Mouse (Mus musculus) lung, postnatal 25 days (tissue): ENCODE measurements at regions not wholly inside any gene's neighbourhood (a gene's known extent, or its start where the extent isn't known, plus 50 kb on each side); places are given as distances from the start of the nearest gene placed in this dataset.

Experiments
- DNase-seq: peaks from one replicate; pipeline ENCODE4 v3.0.0; 2022; ENCODE audit warnings: low spot score

DNA sequence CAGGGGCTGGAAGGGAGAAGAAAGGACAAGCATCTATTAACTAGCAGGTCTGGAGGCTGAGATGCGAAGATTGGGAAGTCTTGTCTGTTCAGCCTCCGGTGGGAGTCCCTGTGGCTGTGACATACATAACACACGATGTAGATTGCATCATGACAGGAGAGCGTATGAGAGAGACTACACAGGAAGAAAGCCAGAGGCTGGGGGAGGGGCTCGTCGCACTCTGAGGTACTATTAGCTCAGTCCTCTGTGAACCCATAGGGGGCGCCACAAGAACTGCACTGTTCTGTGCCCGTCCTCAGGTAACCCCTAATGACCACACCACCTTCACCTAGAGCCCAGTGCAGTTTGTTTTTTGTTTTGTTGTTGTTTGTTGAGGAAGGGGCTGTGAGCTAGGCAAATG, 102.7 kb upstream of the Arid2 start:
- peak; percentile 6 for DNase-seq

- no peak for DNase-seq
Measured at GRCm38 (mm10) chr15:96185429-96185828, 101.9 kb upstream of the Arid2 start.

DNA sequence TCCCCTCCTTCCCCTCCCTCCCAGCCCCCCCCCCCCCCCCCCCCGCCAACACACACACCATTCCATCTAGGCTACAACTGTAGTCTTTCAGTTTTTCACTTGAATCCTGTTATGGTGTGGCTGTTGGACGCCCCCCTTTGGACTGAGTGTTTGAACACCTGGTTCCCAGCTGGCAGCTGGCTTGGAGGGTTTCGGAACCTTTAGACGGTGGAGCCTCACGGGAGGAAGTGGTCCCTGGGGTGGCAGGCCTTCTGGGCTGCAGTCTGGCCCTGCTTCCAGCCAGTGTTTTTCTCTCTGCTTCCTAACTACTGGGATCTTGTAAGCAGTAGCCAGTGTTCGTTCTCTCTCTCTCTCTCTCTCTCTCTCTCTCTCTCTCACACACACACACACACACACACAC, 101.4 kb upstream of the Arid2 start:
- DNase-seq = no peak

DNA sequence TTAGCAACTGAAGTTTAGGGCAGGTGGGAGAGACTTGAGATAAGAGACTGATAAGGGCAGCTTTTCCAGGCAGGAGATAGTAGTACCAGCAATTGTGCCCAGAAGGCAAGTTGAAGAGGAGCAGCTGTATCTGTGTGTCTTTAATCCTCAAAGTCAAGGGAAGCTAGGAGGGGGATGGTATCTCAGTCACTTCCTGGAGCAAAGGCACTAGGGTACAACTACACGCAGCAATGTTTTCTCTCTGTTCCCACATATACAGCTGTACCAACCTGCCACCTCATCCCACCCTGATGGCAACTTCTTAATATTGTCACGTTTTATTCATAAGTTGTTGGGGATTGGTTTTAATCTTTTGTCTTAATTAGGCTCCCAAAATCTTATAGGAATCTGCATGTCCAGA, 97.8 kb upstream of the Arid2 start:
- DNase-seq = no peak

DNA sequence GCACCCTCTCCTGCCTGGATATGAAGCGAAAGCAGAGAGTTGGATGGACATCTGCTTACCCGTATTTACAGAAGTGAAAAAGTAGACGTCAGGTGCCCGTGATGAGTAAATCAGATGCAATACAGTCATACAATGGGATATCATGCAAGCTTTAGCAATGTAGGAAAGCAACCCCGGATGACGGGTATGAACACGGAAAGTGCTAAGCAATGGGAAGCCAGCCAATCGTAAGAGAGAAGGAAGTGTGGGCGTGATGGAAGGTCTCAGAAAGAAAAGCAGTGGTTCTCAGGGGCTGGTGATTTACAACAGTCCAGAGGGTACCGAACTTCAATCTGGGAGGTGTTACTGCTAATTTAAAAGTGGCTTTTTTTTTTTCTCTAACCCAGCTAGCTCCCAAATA, 89.9 kb upstream of the Arid2 start:
- no peak for DNase-seq

DNA sequence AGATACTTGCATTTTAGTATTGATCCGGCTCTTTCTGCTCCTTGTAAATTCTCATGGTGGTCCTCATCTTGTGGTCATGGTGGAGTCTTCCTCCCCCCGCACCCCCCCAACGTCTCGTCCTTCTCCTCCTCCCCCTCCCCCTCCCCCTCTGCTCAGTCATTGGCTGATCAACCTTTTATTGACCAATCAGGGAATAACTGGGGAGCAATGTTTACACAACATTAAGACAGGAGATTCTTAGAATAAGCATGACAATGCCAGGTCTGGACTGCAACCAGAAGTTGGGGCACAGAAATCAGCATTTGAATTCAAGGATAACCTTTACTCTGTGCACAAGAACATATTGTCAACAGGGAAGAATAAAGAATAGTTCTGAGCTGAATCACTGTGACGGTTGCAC, 89.4 kb upstream of the Arid2 start:
- no peak for DNase-seq

DNA sequence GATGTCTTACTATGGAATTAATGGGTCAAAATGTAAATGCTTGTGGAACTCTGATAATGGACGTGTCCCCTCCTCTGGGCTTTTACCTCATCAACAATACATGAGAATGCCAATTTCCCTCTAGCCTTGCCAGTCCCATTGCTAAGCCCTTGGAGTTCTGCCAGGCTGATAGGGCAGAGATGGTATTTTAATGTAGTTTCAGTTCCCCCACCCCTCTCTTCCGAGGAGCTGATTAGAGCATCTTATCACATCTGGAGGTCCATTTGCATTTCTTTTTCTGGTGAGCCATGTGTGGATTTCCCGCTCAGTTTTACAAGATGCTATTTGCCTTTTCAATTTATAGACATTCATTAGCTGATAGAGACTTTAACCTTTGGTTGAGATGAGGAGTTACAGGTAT, 86.0 kb upstream of the Arid2 start:
- no peak for DNase-seq

- peak; percentile 15 for DNase-seq
Measured at GRCm38 (mm10) chr15:96201701-96202460, 85.4 kb upstream of the Arid2 start.

DNA sequence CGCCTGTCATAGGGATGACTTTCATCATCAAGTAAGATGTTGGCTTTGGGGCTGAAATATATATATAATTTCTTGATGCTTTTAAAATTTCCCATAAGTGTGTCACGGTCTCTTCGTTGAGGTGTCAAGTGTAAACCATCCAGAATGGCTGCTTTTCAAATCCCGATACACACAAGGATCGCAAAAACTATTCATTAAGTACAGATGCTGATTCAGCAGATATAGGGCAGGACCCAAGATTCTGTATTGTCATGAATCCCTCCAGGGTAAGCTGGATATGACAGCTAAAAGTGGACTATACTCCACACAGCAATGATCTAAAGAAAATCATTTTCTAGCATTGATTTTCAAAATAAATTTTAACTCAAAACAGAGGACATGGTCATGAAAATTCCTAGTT, 83.1 kb upstream of the Arid2 start:
- DNase-seq = no peak

- DNase-seq = no peak
Measured at GRCm38 (mm10) chr15:96204623-96205022, 82.7 kb upstream of the Arid2 start.

DNA sequence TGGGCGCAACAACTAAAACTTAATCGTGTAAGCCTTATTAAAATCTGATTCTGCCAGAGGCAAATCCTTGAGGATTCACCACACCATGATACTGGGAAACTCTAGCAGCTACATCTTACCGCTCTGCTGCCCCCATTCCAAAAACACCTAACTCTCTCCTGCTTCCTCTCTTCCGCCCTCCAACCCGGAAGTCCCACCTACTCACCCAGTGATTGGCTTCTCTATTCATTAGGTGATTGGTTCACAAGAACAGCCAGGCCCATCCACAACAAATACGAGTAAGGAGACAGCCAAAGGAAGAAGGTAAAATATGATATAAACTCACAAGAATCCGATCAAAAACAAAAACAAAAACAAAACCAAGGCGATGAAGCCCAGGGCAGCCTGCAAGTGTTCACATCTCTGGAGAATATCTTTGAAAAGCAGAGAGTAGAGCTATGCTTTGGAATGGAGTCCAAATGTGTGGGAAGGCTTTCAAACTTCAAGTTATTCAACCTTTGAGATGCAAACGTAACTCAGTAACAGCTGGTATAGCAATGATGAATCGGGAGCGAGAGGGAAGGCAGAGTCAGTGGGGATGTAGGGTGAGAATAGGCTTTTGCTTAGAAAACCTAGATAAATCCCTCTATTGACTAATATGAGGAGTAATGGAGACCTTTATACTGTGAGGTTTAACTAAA, 76.5 kb upstream of the Arid2 start:
- DNase-seq = no peak

DNA sequence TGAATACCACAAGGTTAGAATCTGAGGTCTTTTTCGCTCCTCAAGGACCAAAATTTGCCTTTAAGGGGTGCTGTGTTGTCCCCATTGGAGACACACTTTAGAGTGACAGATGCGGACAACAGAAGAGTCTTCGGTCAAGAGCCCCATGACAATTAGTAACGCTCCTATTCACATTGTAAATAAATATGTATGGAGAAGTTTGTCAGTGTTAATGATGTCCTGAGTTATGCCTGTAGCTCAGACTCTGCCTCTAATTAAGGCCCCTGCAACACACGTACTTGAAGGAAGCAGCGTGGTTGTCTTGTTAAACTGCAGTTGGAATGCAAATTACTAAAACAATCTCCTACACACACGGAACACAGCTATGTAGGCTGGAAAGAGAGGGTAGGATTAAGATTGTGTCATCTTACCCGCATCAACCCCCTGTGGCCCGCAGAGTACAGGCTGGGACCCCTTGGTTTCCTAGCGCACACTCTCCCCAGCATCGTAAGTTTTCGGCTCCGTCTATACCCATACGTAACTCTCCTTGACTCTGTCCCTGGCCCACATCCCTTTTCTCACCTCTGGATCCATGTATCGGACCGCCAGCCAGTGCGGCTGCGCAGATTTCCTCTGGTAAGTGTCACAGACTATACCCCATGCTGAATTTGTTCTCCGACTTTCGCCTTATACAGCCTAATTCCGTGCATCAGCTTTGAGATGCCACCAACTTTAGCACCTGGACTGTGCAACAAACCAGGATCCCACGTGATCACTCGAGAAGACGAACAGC, 73.6 kb upstream of the Arid2 start:
- no peak for DNase-seq

DNA sequence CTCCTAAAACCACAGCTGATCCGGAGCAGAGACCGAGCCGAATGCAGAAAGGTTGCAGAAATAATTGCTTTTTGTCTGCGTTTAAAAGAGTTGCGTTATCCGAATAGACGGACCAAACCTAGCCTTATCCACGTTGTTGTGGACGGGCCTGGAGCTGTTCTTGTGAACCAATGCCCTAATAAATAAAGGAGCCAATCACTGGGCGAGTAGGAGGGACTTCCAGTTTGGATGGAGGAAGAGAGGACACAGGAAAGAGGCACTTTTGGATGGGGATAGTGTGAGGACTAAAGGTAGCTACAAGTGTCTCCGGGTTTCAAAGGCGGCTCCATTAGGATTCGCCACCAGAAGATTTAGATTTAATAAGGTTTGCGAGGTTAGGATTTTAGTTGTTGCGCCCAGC, 69.4 kb upstream of the Arid2 start:
- DNase-seq = no peak

DNA sequence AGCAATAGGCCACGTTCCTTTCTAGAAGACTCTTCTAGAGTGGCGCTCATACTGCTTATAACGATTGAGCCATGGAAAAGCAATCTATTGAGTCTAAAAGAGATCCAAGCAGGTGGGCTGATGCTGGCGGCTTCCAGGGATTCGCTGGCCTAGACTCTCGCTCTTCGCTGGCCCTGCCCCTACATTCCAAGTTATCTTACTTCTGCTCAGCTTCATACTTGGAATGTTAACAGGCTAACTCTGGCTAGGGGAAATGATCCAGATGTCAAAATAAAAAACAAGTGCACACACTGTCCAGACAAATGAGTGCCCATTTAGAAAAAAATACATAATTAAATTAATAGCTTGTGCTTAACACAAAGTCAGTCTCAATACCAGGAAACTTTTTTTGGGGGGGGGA, 67.6 kb upstream of the Arid2 start:
- DNase-seq = no peak

DNA sequence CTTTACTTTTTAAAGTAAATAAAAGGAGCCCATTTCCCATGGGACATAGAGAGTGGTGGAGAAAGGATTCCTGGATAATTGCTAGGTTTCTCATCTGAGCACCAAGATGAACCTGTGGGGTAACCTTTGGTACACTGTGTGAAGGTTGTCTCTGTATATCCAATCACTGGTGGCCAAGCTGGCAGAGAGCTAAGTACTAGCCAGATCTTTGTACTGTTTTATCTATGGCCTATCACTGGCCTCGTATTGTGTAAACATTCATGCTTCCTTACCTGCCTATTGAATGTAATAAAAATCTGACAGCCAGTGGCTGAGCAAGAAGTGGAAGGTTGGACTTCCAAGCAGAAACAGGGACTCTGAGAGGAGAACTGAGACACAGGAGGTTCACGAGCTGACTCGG, 55.3 kb upstream of the Arid2 start:
- DNase-seq = no peak

DNA sequence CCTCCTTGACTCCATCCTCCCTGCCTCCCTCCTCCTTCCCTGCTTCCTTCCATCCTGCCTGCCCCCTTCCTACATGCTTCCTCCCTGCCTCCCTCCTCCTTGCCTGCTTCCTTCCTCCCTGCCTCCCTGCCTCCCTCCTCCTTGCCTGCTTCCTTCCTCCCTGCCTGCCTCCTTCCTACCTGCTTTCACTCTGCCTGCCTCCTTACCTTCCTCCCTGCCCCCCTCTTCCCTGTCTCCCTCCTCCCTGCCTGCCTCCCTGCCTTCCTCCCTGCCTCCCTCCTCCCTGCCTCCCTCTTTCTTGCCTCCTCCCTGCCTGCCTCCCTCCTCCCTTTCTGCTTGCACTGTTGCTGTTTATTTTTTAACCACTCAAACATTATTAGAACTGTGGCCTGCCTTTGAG, 54.2 kb upstream of the Arid2 start:
- DNase-seq = no peak

- no peak for DNase-seq
Measured at GRCm38 (mm10) chr15:96234783-96235182, 52.5 kb upstream of the Arid2 start.
